Mouse (Mus musculus): ENCODE measurements around the gene Pin1. TPM values are rescaled to one million over a fixed set of nuclear protein-coding genes. Genes with fewer than 3 reads are reported as not detected.

Pin1 gene
- polyA plus RNA-seq, 1 experiment = not detected

GRCm38 (mm10) chr9:20636790-20637189 lies 15.1 kb upstream of the Pin1 start:
- TF ChIP-seq POLR2A (IDR thresholded peaks at IDR 0.05; ENCODE audit: insufficient read depth, low read depth, low read length) = no peak
- no peak for TF ChIP-seq CTCF (IDR thresholded peaks at IDR 0.05; ENCODE audit: insufficient read depth, low read depth, low read length)
- WGBS = 79% methylated on average over 2 of the region's 2 CpGs
- Histone ChIP-seq H3K27ac (ENCODE audit: insufficient read depth, low read depth, low read length) (no peak overlapping the region), H3K4me1 (ENCODE audit: control insufficient read depth, insufficient read depth, low read length) (peaks cover 3% of the 10 kb centered on the region), H3K4me3 (ENCODE audit: insufficient read depth, low read depth, low read length) (no peak overlapping the region)

- Histone ChIP-seq H3K4me1 (ENCODE audit: control insufficient read depth, insufficient read depth, low read length) (peaks cover 17% of the 10 kb centered on the region), H3K4me3 (ENCODE audit: insufficient read depth, low read depth, low read length) (no peak overlapping the region), H3K27ac (ENCODE audit: insufficient read depth, low read depth, low read length) (no peak overlapping the region)
- WGBS = 95% methylated on average over 19 of the region's 19 CpGs
- TF ChIP-seq CTCF (IDR thresholded peaks at IDR 0.05; ENCODE audit: insufficient read depth, low read depth, low read length) (no peak), POLR2A (IDR thresholded peaks at IDR 0.05; ENCODE audit: insufficient read depth, low read depth, low read length) (no peak)
Measured at GRCm38 (mm10) chr9:20638552-20638951, 13.3 kb upstream of the Pin1 start.

- H3K4me3 ChIP-seq (ENCODE audit: insufficient read depth, low read depth, low read length) = no peak overlapping the region
- peaks cover 17% of the 10 kb centered on the region for H3K4me1 ChIP-seq (ENCODE audit: control insufficient read depth, insufficient read depth, low read length)
- TF ChIP-seq POLR2A (IDR thresholded peaks at IDR 0.05; ENCODE audit: insufficient read depth, low read depth, low read length) (no peak), CTCF (IDR thresholded peaks at IDR 0.05; ENCODE audit: insufficient read depth, low read depth, low read length) (no peak)
- H3K27ac ChIP-seq (ENCODE audit: insufficient read depth, low read depth, low read length) = no peak overlapping the region
- 89% methylated on average over 4 of the region's 4 CpGs for WGBS
Measured at GRCm38 (mm10) chr9:20639486-20639885, 12.4 kb upstream of the Pin1 start.

GRCm38 (mm10) chr9:20641501-20641900 lies 10.4 kb upstream of the Pin1 start:
- WGBS = 11% methylated on average over 6 of the region's 6 CpGs
- no peak for TF ChIP-seq POLR2A (IDR thresholded peaks at IDR 0.05; ENCODE audit: insufficient read depth, low read depth, low read length)
- TF ChIP-seq CTCF (IDR thresholded peaks at IDR 0.05; ENCODE audit: insufficient read depth, low read depth, low read length) = no peak
- peaks cover 17% of the 10 kb centered on the region for H3K4me1 ChIP-seq (ENCODE audit: control insufficient read depth, insufficient read depth, low read length)
- H3K4me3 ChIP-seq (ENCODE audit: insufficient read depth, low read depth, low read length) = peak overlapping the region; percentile 80
- H3K27ac ChIP-seq (ENCODE audit: insufficient read depth, low read depth, low read length) = no peak overlapping the region

GRCm38 (mm10) chr9:20642101-20642895 lies 9.6 kb upstream of the Pin1 start, which contains the start of gene Ubl5:
Gene Ubl5 (plus strand): TSS chr9:20642878.
- Histone ChIP-seq H3K4me1 (ENCODE audit: control insufficient read depth, insufficient read depth, low read length) (peaks cover 17% of the 10 kb centered on the region), H3K27ac (ENCODE audit: insufficient read depth, low read depth, low read length) (no peak within 1 kb of the TSS), H3K4me3 (ENCODE audit: insufficient read depth, low read depth, low read length) (peak within 1 kb of the TSS; percentile 80)
- no peak for TF ChIP-seq POLR2A (IDR thresholded peaks at IDR 0.05; ENCODE audit: insufficient read depth, low read depth, low read length)
- under 1% methylated on average over 51 of the region's 51 CpGs for WGBS

GRCm38 (mm10) chr9:20642896-20643466 lies 8.9 kb upstream of the Pin1 start:
- H3K4me1 ChIP-seq (ENCODE audit: control insufficient read depth, insufficient read depth, low read length) = peaks cover 17% of the 10 kb centered on the region
- under 1% methylated on average over 30 of the region's 30 CpGs for WGBS
- TF ChIP-seq POLR2A (IDR thresholded peaks at IDR 0.05; ENCODE audit: insufficient read depth, low read depth, low read length) (no peak), CTCF (IDR thresholded peaks at IDR 0.05; ENCODE audit: insufficient read depth, low read depth, low read length) (no peak)
- peak overlapping the region; percentile 80 for H3K4me3 ChIP-seq (ENCODE audit: insufficient read depth, low read depth, low read length)
- H3K27ac ChIP-seq (ENCODE audit: insufficient read depth, low read depth, low read length) = no peak overlapping the region

GRCm38 (mm10) chr9:20643781-20644180 lies 8.1 kb upstream of the Pin1 start:
- Histone ChIP-seq H3K4me3 (ENCODE audit: insufficient read depth, low read depth, low read length) (peak overlapping the region; percentile 80), H3K27ac (ENCODE audit: insufficient read depth, low read depth, low read length) (no peak overlapping the region), H3K4me1 (ENCODE audit: control insufficient read depth, insufficient read depth, low read length) (peaks cover 17% of the 10 kb centered on the region)
- 4% methylated on average over 13 of the region's 13 CpGs for WGBS
- TF ChIP-seq CTCF (IDR thresholded peaks at IDR 0.05; ENCODE audit: insufficient read depth, low read depth, low read length) (no peak), POLR2A (IDR thresholded peaks at IDR 0.05; ENCODE audit: insufficient read depth, low read depth, low read length) (no peak)

- under 1% methylated on average over 43 of the region's 43 CpGs for WGBS
- H3K4me1 ChIP-seq (ENCODE audit: control insufficient read depth, insufficient read depth, low read length) = peaks cover 17% of the 10 kb centered on the region
- peak within 1 kb of the TSS; percentile 75 for H3K27ac ChIP-seq (ENCODE audit: insufficient read depth, low read depth, low read length)
- H3K4me3 ChIP-seq (ENCODE audit: insufficient read depth, low read depth, low read length) = peak within 1 kb of the TSS; percentile 80
- TF ChIP-seq POLR2A (IDR thresholded peaks at IDR 0.05; ENCODE audit: insufficient read depth, low read depth, low read length) = peak; percentile 67; the same call in 1 of the 2 replicates
- no peak for TF ChIP-seq CTCF (IDR thresholded peaks at IDR 0.05; ENCODE audit: insufficient read depth, low read depth, low read length)
Measured at GRCm38 (mm10) chr9:20644360-20645081, 7.4 kb upstream of the Pin1 start, which contains the start of gene Fbxl12. Gene Fbxl12 (minus strand): TSS chr9:20644767.

GRCm38 (mm10) chr9:20645121-20645520 lies 6.8 kb upstream of the Pin1 start:
- TF ChIP-seq POLR2A (IDR thresholded peaks at IDR 0.05; ENCODE audit: insufficient read depth, low read depth, low read length) (no peak), CTCF (IDR thresholded peaks at IDR 0.05; ENCODE audit: insufficient read depth, low read depth, low read length) (no peak)
- H3K4me1 ChIP-seq (ENCODE audit: control insufficient read depth, insufficient read depth, low read length) = peaks cover 17% of the 10 kb centered on the region
- H3K4me3 ChIP-seq (ENCODE audit: insufficient read depth, low read depth, low read length) = peak overlapping the region; percentile 80
- WGBS = 6% methylated on average over 17 of the region's 17 CpGs
- no peak overlapping the region for H3K27ac ChIP-seq (ENCODE audit: insufficient read depth, low read depth, low read length)

All from olfactory bulb, adult 2 months (tissue).